Mouse (Mus musculus): ENCODE data around the gene Drg1.
"Not testable (repeated sequence)": the region's sequence is repeated elsewhere in the genome, so short reads cannot be mapped to it uniquely, and the experiment has no call there.

- not testable (repeated sequence) for TF ChIP-seq CTCF (IDR thresholded peaks at IDR 0.05; ENCODE audit: borderline replicate concordance, control insufficient read depth, extremely low read depth, insufficient read depth, low read length, poor library complexity); POLR2A (IDR thresholded peaks at IDR 0.05; ENCODE audit: control insufficient read depth, extremely low read depth, insufficient read depth, low read length, poor library complexity)
These were observed 116.1 kb downstream of the Drg1 start for GRCm38 (mm10) chr11:3150003-3150676.

Measured in thymus, adult 2 months (tissue).